Mouse (Mus musculus) liver, postnatal 0 days (tissue): ENCODE measurements at regions not wholly inside any gene's neighbourhood (a gene's known extent, or its start where the extent isn't known, plus 50 kb on each side); places are given as distances from the start of the nearest gene placed in this dataset.

Source experiments
- CTCF ChIP-seq: sonication (generic); IDR thresholded peaks from 2 replicates; pipeline ENCODE4 v1.5.1; 2016; ENCODE audit warnings: antibody characterized with exemption, low read depth
- EP300 ChIP-seq: IDR thresholded peaks from 2 replicates; pipeline ENCODE4 v1.6.1; 2016; ENCODE audit warnings: antibody characterized with exemption, low read depth, mild to moderate bottlenecking

DNA sequence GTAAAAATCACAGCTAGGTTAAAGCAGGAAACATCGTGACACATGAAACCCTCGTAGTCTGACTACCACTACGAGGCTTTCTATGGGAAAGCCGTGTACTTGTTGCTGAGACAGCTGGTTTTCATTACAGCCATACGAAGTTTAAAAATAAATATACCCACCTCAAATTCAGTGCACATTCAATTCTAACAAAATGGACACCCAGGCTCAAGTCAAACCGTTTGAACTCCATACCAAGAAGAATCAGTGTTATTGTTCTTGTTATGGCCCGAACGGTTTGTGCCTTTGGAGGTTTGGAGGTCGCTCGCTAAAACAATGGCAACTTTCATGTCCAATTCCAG is 87.7 kb downstream of the Adamts15 start:
- no peak for TF ChIP-seq CTCF
- no peak for TF ChIP-seq EP300
